Mouse (Mus musculus): ENCODE measurements at regions not wholly inside any gene's neighbourhood (a gene's known extent, or its start where the extent isn't known, plus 50 kb on each side); places are given as distances from the start of the nearest gene placed in this dataset.

GRCm38 (mm10) chr15:7692096-7692495, 118.5 kb upstream of the Gdnf start:
- DNase-seq (ENCODE audit: low spot score in 2 of 2) = no peak

- DNase-seq (ENCODE audit: low spot score in 2 of 2) = no peak
Measured at GRCm38 (mm10) chr15:7694037-7694436, 116.6 kb upstream of the Gdnf start.

GRCm38 (mm10) chr15:7697724-7698123, 112.9 kb upstream of the Gdnf start:
- no peak for DNase-seq (ENCODE audit: low spot score in 2 of 2)

GRCm38 (mm10) chr15:7708836-7709235, 101.8 kb upstream of the Gdnf start:
- no peak for DNase-seq (ENCODE audit: low spot score in 2 of 2)

GRCm38 (mm10) chr15:7714641-7715040, 96.0 kb upstream of the Gdnf start:
- DNase-seq (ENCODE audit: low spot score in 2 of 2) = no peak

GRCm38 (mm10) chr15:7716188-7716587, 94.5 kb upstream of the Gdnf start:
- no peak for DNase-seq (ENCODE audit: low spot score in 2 of 2)

- no peak for DNase-seq (ENCODE audit: low spot score in 2 of 2)
Measured at GRCm38 (mm10) chr15:7723202-7723721, 87.4 kb upstream of the Gdnf start.

GRCm38 (mm10) chr15:7723770-7724169, 86.9 kb upstream of the Gdnf start:
- DNase-seq (ENCODE audit: low spot score in 2 of 2) = no peak

GRCm38 (mm10) chr15:7725505-7725904, 85.1 kb upstream of the Gdnf start:
- DNase-seq (ENCODE audit: low spot score in 2 of 2) = no peak

- no peak for DNase-seq (ENCODE audit: low spot score in 2 of 2)
Measured at GRCm38 (mm10) chr15:7747586-7747985, 63.1 kb upstream of the Gdnf start.

GRCm38 (mm10) chr15:7750441-7750840, 60.2 kb upstream of the Gdnf start:
- no peak for DNase-seq (ENCODE audit: low spot score in 2 of 2)
